Mouse (Mus musculus): ENCODE measurements around the gene Olfr99.
"Not testable (repeated sequence)": the region's sequence is repeated elsewhere in the genome, so short reads cannot be mapped to it uniquely, and the experiment has no call there.

The Olfr99 gene

GRCm38 (mm10) chr17:37283360-37283759 lies at the start of gene Olfr99:
Olfr99 (minus strand) TSS chr17:37283460.
- no peak for DNase-seq (ENCODE audit: low read depth in 2 of 2, low spot score in 2 of 2)

- DNase-seq (ENCODE audit: low read depth in 2 of 2, low spot score in 2 of 2), result no peak
These were observed 33.7 kb upstream of the Olfr99 start, which contains the start of gene Olfr102 for GRCm38 (mm10) chr17:37316954-37317353. Olfr102 (minus strand) TSS chr17:37317054.

GRCm38 (mm10) chr17:37310146-37310699 lies 27.0 kb upstream of the Olfr99 start:
- DNase-seq (ENCODE audit: low read depth in 2 of 2, low spot score in 2 of 2), result no peak

- no peak for DNase-seq (ENCODE audit: low read depth in 2 of 2, low spot score in 2 of 2)
These were observed 25.2 kb upstream of the Olfr99 start for GRCm38 (mm10) chr17:37308483-37308882.

GRCm38 (mm10) chr17:37304213-37304612 lies 21.0 kb upstream of the Olfr99 start, which contains the start of gene Olfr101:
Olfr101 (minus strand) TSS chr17:37304313.
- no peak for DNase-seq (ENCODE audit: low read depth in 2 of 2, low spot score in 2 of 2)

- DNase-seq (ENCODE audit: low read depth in 2 of 2, low spot score in 2 of 2), result no peak
These were observed 2.9 kb downstream of the Olfr99 start for GRCm38 (mm10) chr17:37280331-37280730.

GRCm38 (mm10) chr17:37276573-37276972 lies 6.7 kb downstream of the Olfr99 start:
- no peak for DNase-seq (ENCODE audit: low read depth in 2 of 2, low spot score in 2 of 2)

GRCm38 (mm10) chr17:37275626-37276248 lies 7.5 kb downstream of the Olfr99 start:
- no peak for DNase-seq (ENCODE audit: low read depth in 2 of 2, low spot score in 2 of 2)

- peak; percentile 80 to 85 for DNase-seq (ENCODE audit: low read depth in 2 of 2, low spot score in 2 of 2)
These were observed 12.6 kb downstream of the Olfr99 start for GRCm38 (mm10) chr17:37270702-37271092.

GRCm38 (mm10) chr17:37270058-37270701 lies 13.1 kb downstream of the Olfr99 start, which contains the start of gene H2-M3:
H2-M3 (plus strand) TSS chr17:37270220.
- peak; percentile 90 to 97 for DNase-seq (ENCODE audit: low read depth in 2 of 2, low spot score in 2 of 2)

- DNase-seq (ENCODE audit: low read depth in 2 of 2, low spot score in 2 of 2), result no peak
These were observed 19.6 kb downstream of the Olfr99 start, which contains the start of gene Olfr98 for GRCm38 (mm10) chr17:37263626-37264025. Olfr98 (minus strand) TSS chr17:37263749.

GRCm38 (mm10) chr17:37250544-37250943 lies 32.7 kb downstream of the Olfr99 start:
- DNase-seq (ENCODE audit: low read depth in 2 of 2, low spot score in 2 of 2), result peak; percentile 19 to 46

GRCm38 (mm10) chr17:37249460-37249859 lies 33.8 kb downstream of the Olfr99 start:
- no peak for DNase-seq (ENCODE audit: low read depth in 2 of 2, low spot score in 2 of 2)

GRCm38 (mm10) chr17:37246715-37247114 lies 36.5 kb downstream of the Olfr99 start:
- DNase-seq (ENCODE audit: low read depth in 2 of 2, low spot score in 2 of 2), result peak; percentile 29 to 55

GRCm38 (mm10) chr17:37242198-37242597 lies 41.1 kb downstream of the Olfr99 start:
- no peak for DNase-seq (ENCODE audit: low read depth in 2 of 2, low spot score in 2 of 2)

GRCm38 (mm10) chr17:37237230-37237629 lies 46.0 kb downstream of the Olfr99 start, which contains the start of gene Olfr97:
Olfr97 (minus strand) TSS chr17:37237330.
- not testable (repeated sequence) for DNase-seq (ENCODE audit: low read depth in 2 of 2, low spot score in 2 of 2)
